Comparison of ENCODE assay signal across 14 mouse cellular contexts in the genomic region with DNA sequence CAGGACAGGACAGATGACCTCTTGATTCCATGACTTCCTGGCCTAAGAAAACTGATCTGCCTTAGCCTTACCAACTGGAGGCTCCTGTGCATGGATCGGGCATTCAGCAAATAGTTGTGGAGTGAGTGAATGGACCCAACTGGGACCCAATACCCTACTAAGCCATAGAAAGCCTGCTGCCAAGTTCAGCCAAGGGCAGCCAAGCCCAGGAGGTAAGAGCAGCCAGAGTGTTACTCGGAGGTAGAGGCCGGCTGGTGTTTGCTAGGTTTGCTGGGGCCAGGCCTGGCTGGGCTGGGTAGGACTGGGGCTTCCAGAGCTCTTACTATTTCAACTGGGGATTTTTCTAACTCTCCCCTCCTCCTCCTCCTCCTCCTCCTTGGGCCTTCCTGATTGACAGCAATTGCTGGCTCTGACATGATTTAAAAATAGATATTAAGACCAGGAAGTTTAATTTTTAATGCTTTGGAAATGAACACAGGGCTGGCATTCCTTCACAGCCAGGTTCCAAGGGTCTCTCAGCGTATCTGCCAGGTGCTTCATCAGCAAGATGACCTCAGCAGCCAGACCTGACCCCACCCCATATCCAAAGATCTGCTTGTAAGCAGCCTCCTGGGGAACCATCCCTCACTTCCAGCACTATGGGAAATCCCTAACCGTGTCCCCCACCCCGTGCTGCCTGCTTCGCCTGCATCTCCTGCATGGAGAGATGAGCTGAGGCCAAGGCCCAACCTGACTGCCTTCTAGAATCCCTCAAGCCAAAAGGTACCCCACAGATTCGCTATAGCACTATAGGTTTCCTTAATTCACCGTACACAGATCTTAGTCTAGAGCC.
DNase-seq lines count a peak whose midpoint lies in the region; TF ChIP-seq lines count a peak whose summit lies in the region.
"Had no signal": no experiment of that assay in that cellular context is flagged by ENCODE, and none has a peak within 500 bp of the region (broad histone marks: within the 10 kb centered on the region; RNA-seq: fewer than 3 reads in every experiment).

No protein-coding gene starts in this region.

- H3K4me3 ChIP-seq in gastrocnemius, adult 2 months, result no peak overlapping the region
- H3K4me3 ChIP-seq in embryonic facial prominence, embryonic 10.5 days, result no peak overlapping the region
- H3K4me3 ChIP-seq in myocyte, result no peak overlapping the region
- H3K4me3 ChIP-seq: embryonic facial prominence, embryonic 13.5 days; forebrain, embryonic 12.5 days; heart, adult 2 months; lung, embryonic 15.5 days had no signal

- TF ChIP-seq POLR2A in myocyte (IDR thresholded peaks at IDR 0.05; ENCODE audit: insufficient read length, low read depth), result no peak

- no peaks in the 10 kb centered on the region for H3K36me3 ChIP-seq in embryonic facial prominence, embryonic 10.5 days (replicated peaks)
- no peaks in the 10 kb centered on the region for H3K36me3 ChIP-seq in myocyte (ENCODE audit: control insufficient read depth, insufficient read depth)
- H3K36me3 ChIP-seq: embryonic facial prominence, embryonic 13.5 days; forebrain, embryonic 12.5 days; lung, embryonic 15.5 days had no signal

- 83% methylated on average over 9 of the region's 9 CpGs for WGBS in embryonic facial prominence, embryonic 10.5 days

- H3K4me1 ChIP-seq in embryonic facial prominence, embryonic 10.5 days, result peaks cover 78% of the 10 kb centered on the region

- H3K27ac ChIP-seq in gastrocnemius, adult 2 months, result peak overlapping the region; percentile 51
- 0 out of 2 replicates have a peak overlapping the region, but pooled peaks have one; percentile 24 for H3K27ac ChIP-seq in embryonic facial prominence, embryonic 10.5 days (replicated peaks)
- H3K27ac ChIP-seq: forebrain, embryonic 12.5 days; heart, adult 2 months; hindbrain, embryonic 14.5 days; kidney, postnatal 0 days; lung, embryonic 15.5 days had no signal

- no peak for TF ChIP-seq CTCF in gastrocnemius, adult 2 months (IDR thresholded peaks at IDR 0.05)

- peaks cover 39% of the 10 kb centered on the region for H3K79me2 ChIP-seq in myocyte (ENCODE audit: control insufficient read depth, insufficient read depth)

- H3K9me3 ChIP-seq in embryonic facial prominence, embryonic 10.5 days, result no peaks in the 10 kb centered on the region
- H3K9me3 ChIP-seq: embryonic facial prominence, embryonic 13.5 days; forebrain, embryonic 12.5 days; lung, embryonic 15.5 days had no signal

- H3K27me3 ChIP-seq in embryonic facial prominence, embryonic 10.5 days (replicated peaks; ENCODE audit: low read depth, poor library complexity, severe bottlenecking), result peaks cover 19% of the 10 kb centered on the region
- no peaks in the 10 kb centered on the region for H3K27me3 ChIP-seq in myocyte (ENCODE audit: control insufficient read depth, insufficient read depth, insufficient read length)

- peak; percentile 77 for DNase-seq in gastrocnemius, adult 2 months
- no peak for DNase-seq in gastrocnemius, postnatal 4 days (ENCODE audit: low spot score in 2 of 2)
- DNase-seq in kidney, adult 8-10 months, result peak; percentile 30 to 56
- DNase-seq in kidney, adult 18-20 months, result no peak
- DNase-seq in embryonic facial prominence, embryonic 10.5 days (ENCODE audit: low spot score), result no peak
- DNase-seq in thymus, postnatal 36 days, result no peak
- DNase-seq: heart, adult 2 months had no signal

- H3K4me2 ChIP-seq in myocyte (ENCODE audit: low read depth), result peak overlapping the region; percentile 38
- H3K4me2 ChIP-seq: embryonic facial prominence, embryonic 13.5 days; forebrain, embryonic 12.5 days; hindbrain, embryonic 14.5 days; liver, embryonic 11.5 days; lung, embryonic 15.5 days had no signal

- intact Hi-C loops in gastrocnemius, adult 2 months (cut with DNase I), result loop anchor here (2.0 to 5.0 kb wide), 2 partner anchors 37 to 59 kb away; no protein-coding TSS in a partner anchor

- H3ac ChIP-seq in myocyte (ENCODE audit: control insufficient read depth, insufficient read length), result no peak overlapping the region

TF ChIP-seq in myocyte, 11 proteins besides CTCF, POLR2A, EP300 and RAD21:
- TF ChIP-seq POLR2AphosphoS2 (IDR thresholded peaks at IDR 0.05; ENCODE audit: insufficient read length, low read depth) (no peak), MYOG (IDR thresholded peaks at IDR 0.05; ENCODE audit: control insufficient read depth in 1 of 3, insufficient read depth in 1 of 3, insufficient read length in 2 of 3, low read depth in 2 of 3) (peak in 1 of 3 experiments; percentile 25), CEBPB (IDR thresholded peaks at IDR 0.05; ENCODE audit: insufficient read depth, poor library complexity, severe bottlenecking) (no peak), MYOD1 (IDR thresholded peaks at IDR 0.05; ENCODE audit: control insufficient read depth in 1 of 3, insufficient read length in 2 of 3, low read depth in 2 of 3) (peak in 1 of 3 experiments; percentile 39)

Comparison
In these comparisons a context has a peak if more than half of its experiments do, and no peak if none do; other contexts are left out.
1. DNase-seq: peak in gastrocnemius, adult 2 months (single experiment) and kidney, adult 8-10 months (2 of 2); none in gastrocnemius, postnatal 4 days (0 of 2), kidney, adult 18-20 months (single experiment), embryonic facial prominence, embryonic 10.5 days (single experiment) and thymus, postnatal 36 days (0 of 2).